Mouse (Mus musculus) spleen, postnatal 4 days (tissue): Measurements from ENCODE around the gene Pou6f1.
A peak's percentile ranks its signal among the peaks of the same experiment; 100 is the strongest.
"Not testable (repeated sequence)": the region's sequence is repeated elsewhere in the genome, so short reads cannot be mapped to it uniquely, and the experiment has no call there.

Experiments
- DNase-seq, 2 experiments: peaks; one replicate each; pipeline ENCODE4 v3.0.0; 2022; ENCODE audit warnings: low spot score in 2 of 2

Pou6f1 gene

GRCm38 (mm10) chr15:100599276-100600046, at the start of gene Pou6f1:
Gene Pou6f1, minus strand, starts transcription at chr15:100599984.
- DNase-seq, result peak in 1 of 2 experiments; percentile 70

- DNase-seq, result no peak
Observed at GRCm38 (mm10) chr15:100646161-100646560, 46.4 kb upstream of the Pou6f1 start.

DNA sequence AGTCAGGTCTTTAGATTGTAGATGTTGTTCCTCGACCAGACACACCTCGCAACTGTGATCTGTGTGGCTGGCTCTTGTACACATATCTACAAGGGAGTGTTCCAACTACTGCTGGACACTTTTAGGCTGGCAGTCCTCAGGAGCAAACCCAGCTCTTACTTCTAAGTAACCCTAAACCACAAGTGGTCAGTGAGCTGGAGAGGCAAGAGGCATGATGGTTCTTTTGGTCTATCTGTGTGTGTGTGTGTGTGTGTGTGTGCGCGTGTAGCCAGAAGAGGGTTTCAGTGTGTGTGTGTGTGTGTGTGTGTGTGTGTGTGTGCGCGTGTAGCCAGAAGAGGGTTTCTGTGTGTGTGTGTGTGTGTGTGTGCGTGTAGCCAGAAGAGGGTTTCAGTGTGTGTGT, 42.7 kb upstream of the Pou6f1 start:
- DNase-seq, result no peak

GRCm38 (mm10) chr15:100641226-100641810, 41.5 kb upstream of the Pou6f1 start:
- no peak for DNase-seq

- DNase-seq, result no peak
Observed at GRCm38 (mm10) chr15:100639972-100640750, 40.4 kb upstream of the Pou6f1 start.

GRCm38 (mm10) chr15:100637661-100638060, 37.9 kb upstream of the Pou6f1 start:
- DNase-seq, result no peak

- DNase-seq, result peak in 1 of 2 experiments; percentile 68
Observed at GRCm38 (mm10) chr15:100636700-100637501, 37.1 kb upstream of the Pou6f1 start, which contains the start of gene Smagp. Gene Smagp, minus strand, starts transcription at chr15:100636940.

DNA sequence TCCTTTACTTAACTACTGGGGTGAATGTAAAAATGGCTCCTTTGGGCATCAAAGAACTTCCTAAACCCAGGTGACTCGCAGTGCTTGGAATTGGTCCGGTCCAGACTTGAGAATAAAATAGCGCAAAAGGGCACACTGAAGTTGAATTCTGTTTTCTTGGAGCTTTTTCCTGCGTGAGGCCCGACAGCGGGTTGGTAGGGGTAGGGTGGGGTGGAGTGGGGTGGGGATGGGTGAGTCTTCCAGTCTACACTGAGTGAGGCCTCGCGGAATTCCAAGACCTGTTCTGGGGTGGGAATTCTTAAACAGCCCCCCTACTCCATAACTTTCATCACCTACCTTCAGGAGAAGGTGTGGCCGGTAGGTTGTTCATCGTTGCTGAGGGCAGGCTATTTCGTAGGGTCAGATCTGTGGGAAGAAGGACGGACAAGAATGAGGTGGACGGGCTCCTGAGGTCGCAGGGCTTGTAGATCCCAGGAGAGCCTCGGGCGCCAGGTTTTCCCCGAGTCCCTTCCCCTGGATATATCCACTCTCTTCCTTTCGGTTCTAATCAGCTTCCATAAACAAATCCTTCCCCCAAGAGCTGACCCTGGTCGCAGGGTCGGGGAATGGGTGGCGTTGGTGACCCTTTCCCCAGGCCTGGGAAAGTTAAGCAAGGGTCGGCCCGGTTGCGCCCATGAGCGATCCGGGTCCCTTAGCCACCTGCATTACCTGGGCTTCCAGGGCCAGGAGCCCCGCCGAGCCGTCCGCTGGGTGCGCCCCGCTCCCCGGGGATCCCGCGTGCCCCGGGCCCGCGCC, 36.3 kb upstream of the Pou6f1 start:
- no peak for DNase-seq

DNA sequence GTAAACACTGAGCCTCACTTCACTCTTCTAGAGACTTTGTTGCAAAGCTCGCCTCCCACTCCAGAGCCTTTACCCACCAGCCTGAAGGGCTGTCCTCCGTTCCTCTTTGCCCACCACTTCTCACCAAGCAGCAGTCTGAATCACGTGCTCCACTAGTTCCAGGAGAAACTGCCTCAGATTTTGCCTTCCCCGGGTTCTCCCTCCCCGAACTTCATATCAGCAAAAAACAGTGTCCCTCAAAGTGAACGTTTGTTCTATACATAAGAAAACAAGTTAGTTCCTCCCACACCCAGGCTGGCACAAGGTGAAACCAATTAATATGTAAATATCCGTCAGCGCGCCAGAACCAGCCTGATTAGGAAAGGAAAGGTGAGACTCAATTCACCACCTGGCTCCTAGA, 35.5 kb upstream of the Pou6f1 start:
- no peak for DNase-seq

GRCm38 (mm10) chr15:100633341-100633740, 33.6 kb upstream of the Pou6f1 start:
- DNase-seq, result no peak

GRCm38 (mm10) chr15:100632323-100632722, 32.5 kb upstream of the Pou6f1 start:
- no peak for DNase-seq

- no peak for DNase-seq
Observed at GRCm38 (mm10) chr15:100631454-100632170, 31.8 kb upstream of the Pou6f1 start.

GRCm38 (mm10) chr15:100630126-100630525, 30.3 kb upstream of the Pou6f1 start:
- no peak for DNase-seq

- DNase-seq, result no peak
Observed at GRCm38 (mm10) chr15:100628797-100629196, 29.0 kb upstream of the Pou6f1 start.

- no peak for DNase-seq
Observed at GRCm38 (mm10) chr15:100627774-100628370, 28.1 kb upstream of the Pou6f1 start.

DNA sequence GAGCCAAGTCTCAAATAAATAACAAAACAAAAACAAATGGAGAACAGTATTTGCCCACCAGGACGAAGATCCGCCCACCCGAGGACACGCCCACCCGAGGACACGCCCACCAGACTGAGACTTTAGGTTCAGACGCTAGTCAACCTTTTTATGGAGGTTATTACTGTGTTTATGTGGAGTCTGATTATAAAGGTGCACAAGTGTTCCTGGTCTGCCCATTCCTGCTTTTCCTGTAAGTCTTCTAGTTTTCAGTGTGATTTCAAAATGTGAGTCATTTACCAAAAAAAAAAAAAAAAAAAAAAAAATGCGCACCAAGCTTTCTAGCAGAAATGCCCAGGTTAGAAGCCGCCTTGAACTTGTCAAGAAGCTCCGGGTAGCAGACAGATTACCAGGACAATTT, 27.5 kb upstream of the Pou6f1 start:
- DNase-seq, result no peak

DNA sequence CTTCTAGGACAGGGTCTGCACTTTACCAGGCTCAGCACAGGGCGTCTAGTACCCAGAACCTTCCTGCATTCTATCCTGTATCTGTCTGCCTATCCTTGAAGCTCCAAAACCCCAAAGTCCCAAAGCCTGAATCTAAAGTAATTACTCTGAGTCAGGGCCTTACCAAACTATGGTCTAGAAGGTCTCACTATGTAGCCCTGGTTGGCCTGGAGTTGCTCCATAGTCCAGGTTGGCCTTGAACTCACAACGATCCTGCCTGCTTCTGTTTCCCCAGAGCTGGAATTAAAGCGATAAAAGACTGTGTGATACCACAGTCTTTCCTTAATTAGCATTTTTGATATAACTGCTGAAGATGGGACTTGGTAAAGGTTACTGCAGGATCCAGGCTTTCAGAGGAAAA, 24.7 kb upstream of the Pou6f1 start:
- no peak for DNase-seq

DNA sequence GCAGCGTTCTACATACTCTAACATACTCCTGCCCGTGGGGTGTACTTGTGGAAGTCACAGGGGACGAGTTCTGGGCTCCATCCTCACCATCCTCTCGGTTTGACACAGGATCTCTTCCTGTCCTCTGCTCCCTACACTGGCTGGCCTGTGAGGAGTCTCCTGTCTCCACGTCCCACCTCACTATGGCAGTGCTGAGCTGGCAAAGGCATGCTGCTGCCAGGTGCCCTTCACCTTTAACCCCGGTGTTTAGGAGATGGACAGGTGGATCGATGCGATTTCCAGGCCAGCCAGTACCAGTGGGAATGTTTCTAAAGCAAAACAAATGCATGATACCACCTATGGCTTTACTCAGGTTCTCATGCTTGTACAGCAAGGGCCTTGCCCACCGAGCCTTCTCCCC, 24.0 kb upstream of the Pou6f1 start:
- no peak for DNase-seq

DNA sequence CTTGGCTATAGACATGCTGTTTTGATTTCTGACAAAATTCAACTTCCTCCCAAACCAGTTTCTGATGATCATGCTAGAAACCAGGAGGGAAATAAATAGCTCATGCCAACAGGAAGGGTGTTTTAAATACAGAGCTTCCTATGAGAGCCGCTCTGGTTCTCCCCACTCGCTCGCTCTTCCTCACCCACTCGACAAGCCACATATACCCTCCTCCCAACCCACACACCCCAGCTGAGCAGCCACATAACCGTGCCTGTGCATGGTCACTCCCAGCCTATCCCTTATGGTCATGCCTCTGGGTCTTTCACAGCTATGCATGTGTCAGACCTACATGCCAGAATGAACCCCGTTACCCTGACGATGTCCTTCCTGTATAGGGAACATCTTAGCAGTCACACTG, 22.4 kb upstream of the Pou6f1 start:
- DNase-seq, result no peak

GRCm38 (mm10) chr15:100621671-100622070, 21.9 kb upstream of the Pou6f1 start:
- DNase-seq, result not testable (repeated sequence)
